Mouse (Mus musculus): ENCODE data around the gene Car5a. TPM values are rescaled to one million over a fixed set of nuclear protein-coding genes. Genes with fewer than 3 reads are reported as not detected.

The Car5a gene
- total RNA-seq, 2 experiments from 2014 or later: not detected

GRCm38 (mm10) chr8:121952122-121952521, 7.4 kb upstream of the Car5a start:
- H3K4me3 ChIP-seq: peak overlapping the region; percentile 96
- TF ChIP-seq CTCF (IDR thresholded peaks at IDR 0.05): no peak
- peak overlapping the region; percentile 98 for H3K27ac ChIP-seq
- intact Hi-C loops (cut with DNase I): no loop called here
- DNase-seq: peak; percentile 13

- intact Hi-C loops (cut with DNase I): no loop called here
- Histone ChIP-seq H3K27ac (peak overlapping the region; percentile 98), H3K4me3 (peak overlapping the region; percentile 96)
- no peak for TF ChIP-seq CTCF (IDR thresholded peaks at IDR 0.05)
- peak; percentile 17 for DNase-seq
Observed at GRCm38 (mm10) chr8:121951656-121952009, 6.9 kb upstream of the Car5a start.

- peak; percentile 37; the same call in 1 of the 2 replicates for TF ChIP-seq CTCF (IDR thresholded peaks at IDR 0.05)
- peak overlapping the region; percentile 96 for H3K4me3 ChIP-seq
- H3K27ac ChIP-seq: peak overlapping the region; percentile 98
- intact Hi-C loops (cut with DNase I): no loop called here
- peak; percentile 90 for DNase-seq
Observed at GRCm38 (mm10) chr8:121950749-121951655, 6.3 kb upstream of the Car5a start.

GRCm38 (mm10) chr8:121949941-121950748, 5.4 kb upstream of the Car5a start:
- DNase-seq: peak; percentile 99
- no peak for TF ChIP-seq CTCF (IDR thresholded peaks at IDR 0.05)
- Histone ChIP-seq H3K4me3 (peak overlapping the region; percentile 96), H3K27ac (peak overlapping the region; percentile 98)
- intact Hi-C loops (cut with DNase I): no loop called here

DNA sequence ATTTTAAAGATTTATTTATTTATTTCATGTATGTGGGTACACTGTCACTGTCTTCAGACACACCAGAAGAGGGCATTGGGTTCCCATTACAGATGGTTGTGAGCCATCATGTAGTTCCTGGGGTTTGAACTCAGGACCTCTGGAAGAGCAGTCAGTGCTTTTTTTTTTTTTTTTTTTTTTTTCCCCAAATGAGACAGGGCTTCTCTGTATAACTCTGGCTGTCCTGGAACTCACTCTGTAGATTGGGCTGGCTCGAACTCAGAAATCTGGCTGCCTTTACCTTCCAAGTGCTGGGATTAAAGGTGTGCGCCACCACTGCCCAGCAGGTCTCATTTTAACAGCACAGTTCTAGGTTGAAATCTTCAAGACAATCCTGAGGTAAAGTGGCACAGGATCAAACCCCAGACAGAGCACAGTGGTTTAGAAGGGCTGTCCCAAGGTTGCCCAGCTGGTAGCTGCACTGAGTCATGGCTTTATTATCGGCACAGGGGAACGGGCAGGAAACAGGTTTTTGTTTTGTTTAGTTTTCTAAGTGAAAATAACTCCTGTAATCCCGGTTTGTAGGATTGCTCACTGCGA, 4.6 kb upstream of the Car5a start, which contains the start of gene Banp:
Banp (plus strand) TSS at position 529 of the 579 bp plus-strand sequence.
- Histone ChIP-seq H3K27ac (peak within 1 kb of the TSS; percentile 98), H3K4me3 (peak within 1 kb of the TSS; percentile 96)
- intact Hi-C loops (cut with DNase I): no loop called here
- no peak for DNase-seq
- no peak for TF ChIP-seq CTCF (IDR thresholded peaks at IDR 0.05)

GRCm38 (mm10) chr8:121948321-121949145, 3.8 kb upstream of the Car5a start:
- DNase-seq: no peak
- no peak for TF ChIP-seq CTCF (IDR thresholded peaks at IDR 0.05)

DNA sequence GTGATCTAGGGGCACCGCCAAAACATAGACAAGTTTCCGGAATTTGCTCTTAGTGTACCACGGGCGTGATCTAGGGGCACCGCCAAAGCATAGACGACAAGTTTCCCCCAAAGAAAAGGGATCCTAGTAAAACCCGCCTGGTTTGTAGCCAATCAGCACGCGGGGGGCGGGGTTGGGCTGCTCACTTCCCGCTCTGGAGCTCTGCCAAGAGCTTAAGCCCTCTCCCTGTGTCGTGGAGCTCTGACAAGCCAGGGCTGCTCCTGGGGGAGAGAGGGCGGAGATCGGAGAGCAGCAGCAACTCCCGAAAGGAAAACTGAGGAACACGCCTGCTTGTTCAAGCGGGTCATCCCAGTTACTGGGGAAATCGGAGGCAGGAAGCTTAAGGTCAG, 3.0 kb upstream of the Car5a start:
- peak; percentile 89 for DNase-seq
- peak overlapping the region; percentile 78 for H3K27ac ChIP-seq
- H3K4me3 ChIP-seq: peak overlapping the region; percentile 60
- no peak for TF ChIP-seq CTCF (IDR thresholded peaks at IDR 0.05)
- intact Hi-C loops (cut with DNase I): no loop called here

More at GRCm38 (mm10) chr8:121948321-121949145, 3.8 kb upstream of the Car5a start:
- peak overlapping the region; percentile 78 for H3K27ac ChIP-seq
- H3K4me3 ChIP-seq: peak overlapping the region; percentile 60
- intact Hi-C loops (cut with DNase I): no loop called here

- no peak for TF ChIP-seq CTCF (IDR thresholded peaks at IDR 0.05)
- Histone ChIP-seq H3K4me3 (peak overlapping the region; percentile 60), H3K27ac (peak overlapping the region; percentile 78)
- intact Hi-C loops (cut with DNase I): no loop called here
- no peak for DNase-seq
Observed at GRCm38 (mm10) chr8:121947047-121947752, 2.5 kb upstream of the Car5a start.

DNA sequence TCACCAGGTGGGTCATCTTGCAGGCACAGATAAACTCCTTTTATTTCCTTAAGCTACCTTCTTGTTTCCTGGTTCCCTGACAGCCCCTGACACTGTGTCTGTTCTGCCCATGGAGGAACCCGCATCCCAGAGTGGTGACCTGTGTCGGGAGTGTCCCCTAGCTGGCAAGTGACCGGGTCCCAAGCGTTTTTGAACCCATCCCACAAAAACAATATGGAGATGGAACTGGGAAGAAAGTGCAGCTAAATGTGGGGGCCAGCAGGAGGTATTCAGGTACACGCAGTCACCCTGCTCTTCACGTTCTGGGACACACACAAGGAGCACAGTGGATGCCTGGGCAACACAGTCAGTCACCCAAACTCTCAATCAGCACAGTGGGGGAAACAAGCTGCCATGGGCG, 1.6 kb upstream of the Car5a start:
- no peak overlapping the region for H3K4me3 ChIP-seq
- DNase-seq: no peak
- intact Hi-C loops (cut with DNase I): no loop called here
- TF ChIP-seq CTCF (IDR thresholded peaks at IDR 0.05): no peak
- no peak overlapping the region for H3K27ac ChIP-seq

GRCm38 (mm10) chr8:121943716-121944115, 988 bp downstream of the Car5a start:
- no peak overlapping the region for H3K4me3 ChIP-seq
- peak; percentile 85 for DNase-seq
- intact Hi-C loops (cut with DNase I): no loop called here
- peak overlapping the region; percentile 87 for H3K27ac ChIP-seq
- TF ChIP-seq CTCF (IDR thresholded peaks at IDR 0.05): no peak

DNA sequence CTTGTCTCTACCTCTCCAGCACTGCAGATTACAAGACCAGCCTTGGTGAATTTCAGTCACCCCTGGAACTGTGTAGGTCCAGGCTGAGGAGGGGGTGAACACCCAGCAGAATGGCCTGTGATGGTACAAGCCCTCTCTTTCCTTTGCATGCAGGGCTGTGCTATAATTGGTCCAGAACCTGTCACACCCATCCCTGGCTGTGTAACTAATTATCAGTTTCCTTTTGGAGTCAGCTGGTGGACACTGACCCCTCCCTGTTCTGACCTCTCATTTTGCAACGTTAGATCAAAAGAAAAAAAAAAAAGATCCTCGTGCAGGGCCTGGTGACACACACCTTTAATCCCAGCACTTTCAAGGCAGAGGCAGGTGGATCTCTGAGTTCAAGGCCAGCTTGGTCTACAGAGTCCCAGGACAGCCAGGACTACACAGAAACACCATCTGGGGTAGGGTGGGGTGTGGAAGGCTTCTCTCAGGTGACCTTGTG, 1.6 kb downstream of the Car5a start:
- Histone ChIP-seq H3K4me3 (no peak overlapping the region), H3K27ac (peak overlapping the region; percentile 87)
- no peak for TF ChIP-seq CTCF (IDR thresholded peaks at IDR 0.05)
- intact Hi-C loops (cut with DNase I): no loop called here
- no peak for DNase-seq

Data from gastrocnemius, adult 2 months (tissue).